Mouse (Mus musculus): ENCODE measurements around the gene Litaf. TPM values are rescaled to one million over a fixed set of nuclear protein-coding genes. Genes with fewer than 3 reads are reported as not detected.
A peak's percentile ranks its signal among the peaks of the same experiment; 100 is the strongest.
"Not testable (repeated sequence)": the region's sequence is repeated elsewhere in the genome, so short reads cannot be mapped to it uniquely, and the experiment has no call there.

The Litaf gene
- total RNA-seq, 2 experiments from 2014 or later: 12.2 to 15.0 TPM

DNA sequence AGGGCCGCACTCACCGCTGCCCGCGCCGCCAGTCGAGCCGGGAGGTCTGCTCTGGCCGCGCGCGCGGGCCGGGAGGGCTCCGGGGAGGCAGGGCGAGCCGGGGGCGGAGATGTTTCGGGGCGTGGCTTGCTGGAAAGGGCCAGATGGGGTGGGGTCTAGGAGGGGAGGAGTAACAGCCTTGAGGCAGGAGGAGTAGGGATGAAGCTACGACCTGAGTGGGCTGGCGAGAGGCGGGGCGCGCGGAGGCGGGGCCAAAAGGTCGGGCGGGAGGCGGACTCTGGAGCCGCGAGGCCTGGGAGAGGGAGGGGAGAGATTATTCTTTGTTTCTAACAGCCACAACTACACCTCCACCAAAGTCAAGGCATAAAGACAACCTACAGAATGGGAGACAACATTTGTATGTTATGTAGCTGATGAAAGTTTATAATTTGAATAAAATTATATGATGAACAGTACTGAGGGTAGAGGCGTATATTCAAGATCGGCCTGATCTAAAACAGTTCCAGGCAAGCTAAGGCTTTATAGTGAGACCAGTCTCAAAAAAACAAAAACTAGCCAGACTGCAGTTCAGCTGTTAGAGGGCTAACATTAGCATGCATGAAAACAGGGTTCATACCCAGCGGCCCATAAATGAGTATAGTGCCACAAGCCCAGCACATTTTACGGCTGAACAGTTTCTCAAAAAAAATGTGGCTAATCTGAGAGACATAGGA, 72.8 kb downstream of the Litaf start:
- peak; percentile 69 to 86 for DNase-seq (ENCODE audit: low spot score in 2 of 2)

DNA sequence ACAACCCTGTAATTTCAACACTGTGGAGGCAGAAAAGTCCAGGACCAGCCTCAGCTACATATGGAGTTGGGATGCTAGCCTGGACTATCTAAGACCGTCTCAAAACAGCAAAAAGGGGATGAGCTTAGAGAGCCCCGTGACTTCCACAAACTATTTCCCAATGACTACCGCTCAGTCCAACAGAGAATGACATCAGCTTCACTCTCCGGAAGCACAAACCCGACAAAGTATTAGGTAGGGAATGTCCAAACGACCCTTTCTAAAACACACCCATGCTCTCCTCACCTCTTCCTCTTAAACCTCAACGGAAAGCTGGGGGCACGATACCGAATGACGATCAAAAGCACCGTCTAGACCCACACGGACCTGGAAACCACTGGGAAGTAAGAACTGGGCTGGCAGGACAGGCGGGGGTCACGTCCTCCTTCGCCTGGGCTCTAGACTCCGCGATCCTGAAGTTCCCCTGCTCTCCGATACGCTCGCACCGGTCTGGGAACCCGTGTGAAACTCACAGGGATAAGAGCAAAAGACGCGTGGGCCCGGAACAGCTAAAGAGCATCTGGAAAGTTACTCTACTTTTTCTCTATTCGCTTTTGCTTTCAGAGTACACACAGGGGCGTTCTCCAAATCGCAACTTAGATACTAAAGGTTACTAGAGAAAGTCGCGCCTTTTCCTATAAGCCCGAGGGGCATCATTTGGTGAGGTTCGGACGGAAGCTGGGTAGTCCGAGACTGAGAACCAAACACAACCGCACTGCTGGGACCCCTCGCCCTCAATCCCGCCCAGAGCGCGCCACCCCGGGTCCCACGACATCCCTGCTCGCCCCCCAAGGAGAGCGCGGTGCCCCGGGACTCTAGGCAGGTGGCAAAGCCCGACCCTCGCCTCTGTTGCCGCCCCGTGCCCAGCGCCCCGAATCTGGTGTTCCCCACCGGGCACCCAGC, 73.6 kb downstream of the Litaf start:
- DNase-seq (ENCODE audit: low spot score in 2 of 2): no peak

DNA sequence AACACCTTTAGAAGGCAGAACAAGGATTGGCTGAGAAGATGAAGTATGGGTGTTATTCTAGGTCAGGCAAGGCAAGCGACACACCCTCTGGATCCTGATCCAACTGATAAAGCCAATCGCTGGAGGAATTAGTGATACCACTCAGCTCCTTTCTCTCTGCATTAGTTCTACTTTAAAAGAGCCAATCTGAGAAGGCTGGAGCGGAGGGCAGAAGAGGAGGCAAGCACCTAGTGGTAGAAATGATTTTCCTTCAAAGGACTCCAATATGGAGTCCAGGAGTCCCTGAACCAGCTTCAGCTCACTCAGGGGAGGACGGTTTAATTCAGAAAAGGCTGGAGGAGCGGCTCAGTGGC, 74.2 kb downstream of the Litaf start:
- DNase-seq (ENCODE audit: low spot score in 2 of 2): no peak

DNA sequence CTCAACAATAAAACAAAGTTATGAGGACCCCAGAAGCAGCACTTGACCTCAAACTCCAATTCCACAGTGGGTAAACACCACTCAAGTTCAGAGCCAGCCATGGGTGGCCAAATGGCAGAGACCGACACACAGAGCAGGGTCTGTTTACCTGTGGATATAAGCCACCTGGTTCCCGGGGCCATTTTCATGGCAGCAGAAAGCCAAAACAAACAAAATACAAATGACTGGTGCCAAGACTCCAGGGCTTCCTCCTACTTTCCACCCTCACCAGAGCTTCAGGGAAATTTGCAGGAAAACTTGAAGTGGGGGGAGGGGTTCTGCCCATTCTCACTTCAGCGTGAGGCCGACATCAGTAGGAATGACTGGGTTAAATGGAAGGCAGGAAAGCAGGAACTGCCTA, 75.2 kb downstream of the Litaf start:
- DNase-seq (ENCODE audit: low spot score in 2 of 2): no peak

DNA sequence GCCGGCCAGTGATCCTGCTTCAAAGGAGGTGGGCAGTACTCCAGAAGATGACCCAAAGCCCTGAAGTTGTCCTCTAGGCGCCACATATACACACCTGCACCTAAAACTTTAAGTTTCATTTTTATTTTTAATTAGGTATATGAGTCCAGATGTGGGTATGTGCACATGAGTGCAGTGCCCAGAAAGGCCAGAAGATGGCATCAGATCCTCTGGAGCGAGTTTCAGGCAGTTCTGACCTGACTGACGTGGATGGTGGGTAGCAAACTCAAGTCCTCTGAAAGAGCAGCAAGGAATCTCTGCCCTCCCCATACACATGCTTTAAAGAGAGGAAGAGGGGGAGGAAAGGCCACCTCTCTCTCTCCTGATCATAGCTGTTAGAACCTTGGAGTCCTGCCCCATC, 76.1 kb downstream of the Litaf start:
- DNase-seq (ENCODE audit: low spot score in 2 of 2): no peak

DNA sequence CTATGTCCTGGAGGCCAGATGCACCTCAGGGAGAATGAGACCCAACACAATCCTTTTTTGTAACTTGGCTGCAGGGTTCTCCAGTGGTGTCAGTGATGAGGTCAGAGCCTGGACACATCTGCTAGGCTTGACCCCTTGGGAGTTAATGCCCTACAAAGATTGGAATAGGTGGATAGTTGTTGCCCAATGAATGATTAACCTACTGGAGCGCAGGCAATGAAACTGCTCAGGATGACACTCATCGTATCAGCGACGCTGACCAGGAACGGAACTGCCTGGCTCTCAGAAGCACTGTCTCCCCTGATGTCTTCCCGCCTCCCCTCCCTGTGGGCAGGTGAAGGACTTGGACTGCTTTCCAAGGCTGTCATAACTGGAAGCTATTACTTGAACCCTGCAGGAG, 76.6 kb downstream of the Litaf start:
- DNase-seq (ENCODE audit: low spot score in 2 of 2): no peak

DNA sequence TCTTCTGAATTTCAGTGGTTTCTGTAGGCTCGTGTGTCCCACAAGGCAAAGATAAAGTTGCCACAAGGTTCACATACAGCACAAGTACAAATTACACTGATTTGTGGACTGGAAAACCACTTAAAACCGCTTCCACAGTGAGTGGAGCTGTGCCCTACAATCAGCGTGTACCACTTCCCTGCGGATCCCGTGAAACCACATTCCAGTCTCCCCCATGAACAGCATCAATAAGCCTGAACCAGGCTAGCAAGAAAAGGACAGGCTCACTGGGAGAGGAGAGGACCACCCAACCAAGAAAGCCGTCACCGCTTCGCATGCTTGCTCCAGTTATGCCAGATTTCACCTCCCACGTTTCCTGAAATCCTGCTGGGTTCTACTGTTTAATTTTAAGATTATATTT, 77.7 kb downstream of the Litaf start:
- DNase-seq (ENCODE audit: low spot score in 2 of 2): no peak

DNA sequence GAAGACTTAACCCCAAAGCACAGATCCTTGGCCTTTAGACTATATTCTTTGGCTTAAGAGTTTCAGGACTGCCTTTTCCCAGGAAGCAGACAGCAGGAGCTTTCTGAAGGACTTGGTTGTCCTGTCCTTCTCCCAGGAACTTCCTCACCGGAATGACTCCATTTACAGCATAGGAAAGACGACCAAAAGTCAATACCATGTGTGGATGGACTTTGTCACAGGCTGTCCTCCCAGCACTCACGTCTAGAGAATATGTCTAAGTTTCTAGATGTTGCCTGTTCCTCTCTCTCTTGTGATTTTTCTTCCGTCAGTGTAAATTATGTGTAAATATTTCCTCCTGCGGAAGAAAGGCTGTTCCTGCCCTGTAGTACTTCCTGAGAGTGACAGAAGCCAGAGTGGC, 81.4 kb downstream of the Litaf start:
- DNase-seq (ENCODE audit: low spot score in 2 of 2): no peak

DNA sequence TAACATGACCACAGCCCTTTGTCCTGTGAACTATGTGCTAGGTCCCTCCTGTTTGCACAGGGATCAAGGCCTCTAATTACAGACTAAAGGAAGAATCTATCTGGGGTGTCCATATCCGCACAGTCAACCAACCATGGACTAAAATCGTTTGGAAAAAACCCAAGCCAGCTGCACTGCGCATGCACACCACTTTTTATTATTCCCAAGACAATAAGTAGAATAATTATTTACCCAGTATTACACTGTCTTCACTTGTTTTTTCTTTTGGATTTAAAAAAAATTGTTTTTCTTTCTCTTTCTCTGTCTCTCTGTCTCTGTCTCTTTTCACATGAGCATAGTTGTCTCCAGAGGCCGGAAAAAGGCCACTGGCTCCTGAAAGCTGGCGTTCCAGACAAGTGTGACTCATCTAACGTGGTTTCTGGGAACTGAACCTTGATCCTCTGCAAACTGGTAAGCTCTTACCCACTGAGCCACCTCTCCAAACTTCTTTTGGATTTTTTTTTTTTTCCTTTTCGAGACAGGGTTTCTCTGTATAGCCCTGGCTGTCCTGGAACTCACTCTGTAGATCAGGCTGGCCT, 84.4 kb downstream of the Litaf start:
- no peak for DNase-seq (ENCODE audit: low spot score in 2 of 2)

DNA sequence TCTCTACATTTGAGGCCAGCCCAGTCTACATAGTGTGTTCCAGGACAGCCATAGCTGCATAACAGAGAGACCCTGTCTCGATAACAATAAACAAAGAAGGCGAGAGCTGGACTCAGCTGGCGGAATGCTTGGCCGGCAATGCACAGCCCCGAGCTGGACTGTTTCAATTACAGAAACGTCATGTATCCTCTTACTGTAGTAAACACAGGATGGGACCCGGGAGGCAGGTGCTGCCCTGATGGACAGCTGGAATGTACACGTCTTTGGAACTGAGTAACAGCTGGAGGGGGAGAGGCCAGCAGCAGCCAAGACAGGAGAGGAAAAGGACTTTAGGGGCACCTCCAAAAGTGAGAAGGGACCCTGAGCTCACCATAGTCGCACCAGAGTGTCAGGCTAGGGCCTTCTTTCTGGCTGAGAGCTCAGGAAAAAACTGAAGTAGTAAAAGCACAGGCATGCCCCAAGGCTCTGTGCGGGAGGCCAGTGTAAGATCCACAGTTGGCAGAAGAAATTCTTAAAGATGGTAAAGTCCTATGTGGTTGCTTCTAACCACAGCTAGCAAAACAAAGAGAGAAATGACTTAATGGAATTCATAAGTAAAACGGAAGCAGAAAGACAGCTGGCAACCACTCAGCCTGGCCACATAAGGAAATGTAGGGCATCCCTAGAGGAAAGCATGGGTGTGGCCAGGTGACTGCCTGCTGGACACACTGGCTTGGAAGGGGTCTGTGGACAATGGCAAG, 86.7 kb downstream of the Litaf start:
- no peak for DNase-seq (ENCODE audit: low spot score in 2 of 2)

DNA sequence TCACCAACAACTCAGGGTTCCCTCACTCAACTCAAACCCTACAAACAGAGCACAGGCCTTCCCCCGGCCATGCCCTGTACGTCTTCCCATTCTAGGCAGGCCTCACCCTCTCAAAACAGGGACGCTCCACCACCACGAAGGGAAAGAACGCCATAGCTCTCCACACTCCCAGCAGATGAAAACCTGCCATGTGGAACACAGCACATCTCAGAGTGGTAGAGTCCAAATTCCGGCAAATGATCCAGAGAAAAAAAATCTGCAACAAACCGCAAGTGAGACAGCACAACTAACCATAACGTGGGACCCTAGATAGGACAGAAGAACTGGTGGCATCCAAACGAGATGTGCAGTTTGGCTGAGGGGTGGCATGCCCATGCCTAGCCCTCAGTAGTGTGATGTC, 88.1 kb downstream of the Litaf start:
- DNase-seq (ENCODE audit: low spot score in 2 of 2): no peak

DNA sequence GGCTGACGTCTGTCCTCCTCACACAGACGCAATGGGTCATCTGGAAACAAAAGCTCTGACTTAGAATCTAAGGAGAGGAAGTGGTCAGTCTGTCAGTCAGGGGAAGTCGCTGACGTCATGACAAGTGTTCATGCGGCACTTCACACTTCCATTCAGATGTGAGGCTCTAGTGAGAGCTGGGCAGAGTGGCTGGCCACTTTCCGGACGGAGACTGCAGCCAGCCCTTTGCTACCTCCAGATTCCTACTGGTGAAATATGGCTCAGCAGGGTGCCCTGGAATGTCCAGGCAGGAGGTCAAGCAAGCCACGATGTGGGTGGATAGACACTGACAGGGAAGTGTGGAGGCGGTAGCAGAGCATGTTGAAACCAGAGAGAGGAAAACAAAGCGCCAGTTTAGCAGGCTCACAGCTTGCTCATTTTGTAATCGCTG, 89.7 kb downstream of the Litaf start:
- no peak for DNase-seq (ENCODE audit: low spot score in 2 of 2)

DNA sequence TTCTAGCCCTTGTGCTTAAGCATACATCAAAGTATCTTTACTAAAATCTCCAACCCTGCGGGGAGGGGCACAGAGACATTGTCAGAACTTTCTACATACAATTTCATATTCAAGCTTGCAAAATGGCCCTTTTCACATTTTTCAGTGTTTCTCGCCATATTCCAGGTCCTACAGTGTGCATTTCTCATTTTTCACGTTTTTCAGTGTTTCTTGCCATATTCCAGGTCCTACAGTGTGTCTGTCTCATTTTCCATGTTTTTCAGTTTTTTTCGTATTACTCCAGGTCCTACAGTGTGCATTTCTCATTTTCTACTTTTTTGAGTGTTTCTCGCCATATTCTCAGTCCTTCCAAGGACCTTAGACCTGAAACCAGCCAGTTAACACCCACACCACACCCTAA, 91.0 kb downstream of the Litaf start:
- no peak for DNase-seq (ENCODE audit: low spot score in 2 of 2)

DNA sequence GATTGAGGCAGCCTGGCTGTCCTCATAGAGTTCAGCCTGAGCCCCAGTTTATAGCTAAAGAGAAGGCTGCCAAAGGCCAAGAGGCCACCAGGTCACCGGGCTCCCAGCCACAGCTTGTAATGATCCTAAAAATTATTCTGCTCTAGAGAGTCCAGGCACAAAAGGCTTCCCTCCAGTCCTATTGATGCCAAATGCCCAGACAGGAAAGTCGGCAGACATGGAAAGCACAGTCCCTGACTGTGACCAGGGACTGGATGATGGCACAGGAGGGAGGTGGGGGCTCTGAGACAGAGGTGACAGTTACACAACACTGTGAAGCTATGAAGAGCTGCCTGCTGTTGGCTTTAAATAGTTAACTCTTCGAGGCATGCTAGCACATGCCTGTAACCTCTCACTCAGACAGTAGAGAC, 91.9 kb downstream of the Litaf start:
- DNase-seq (ENCODE audit: low spot score in 2 of 2): peak in 1 of 2 experiments; percentile 73

DNA sequence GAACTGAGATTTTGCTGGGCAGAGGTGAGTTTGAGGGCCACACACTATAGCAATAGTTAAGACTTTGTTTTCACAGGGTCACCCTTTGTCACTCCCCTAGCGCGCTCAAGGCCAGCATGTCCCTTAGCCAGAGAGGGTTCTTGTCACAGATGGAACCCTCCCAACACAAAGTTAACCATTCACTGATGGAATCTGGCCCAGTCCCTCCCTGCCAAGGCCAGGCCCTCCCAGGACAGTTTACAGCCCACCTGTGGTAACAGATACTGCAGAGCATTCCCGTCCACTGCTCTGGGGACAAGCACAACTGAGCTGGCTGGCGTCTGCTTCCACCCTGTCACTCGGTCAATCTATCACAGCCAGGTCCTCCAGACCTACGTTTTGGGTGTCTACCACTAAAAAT, 93.7 kb downstream of the Litaf start:
- no peak for DNase-seq (ENCODE audit: low spot score in 2 of 2)

DNA sequence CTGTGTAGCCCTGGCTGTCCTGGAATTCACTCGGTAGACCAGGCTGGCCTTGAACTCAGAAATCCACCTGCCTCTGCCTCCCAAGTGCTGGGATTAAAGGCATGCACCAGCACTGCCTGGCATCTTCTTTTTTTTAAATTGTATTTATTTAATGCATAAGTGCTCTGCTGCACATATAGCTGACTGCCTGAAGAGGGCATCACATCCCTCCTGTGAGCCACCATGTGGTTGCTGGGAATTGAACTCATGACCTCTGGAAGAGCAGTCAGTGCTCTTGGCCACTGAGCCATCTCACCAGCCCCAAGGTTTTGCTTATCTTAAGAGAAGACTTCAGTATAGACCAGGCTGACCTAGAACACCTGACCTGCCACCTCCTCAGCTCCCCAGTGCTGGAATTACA, 96.0 kb downstream of the Litaf start:
- not testable (repeated sequence) for DNase-seq (ENCODE audit: low spot score in 2 of 2)

DNA sequence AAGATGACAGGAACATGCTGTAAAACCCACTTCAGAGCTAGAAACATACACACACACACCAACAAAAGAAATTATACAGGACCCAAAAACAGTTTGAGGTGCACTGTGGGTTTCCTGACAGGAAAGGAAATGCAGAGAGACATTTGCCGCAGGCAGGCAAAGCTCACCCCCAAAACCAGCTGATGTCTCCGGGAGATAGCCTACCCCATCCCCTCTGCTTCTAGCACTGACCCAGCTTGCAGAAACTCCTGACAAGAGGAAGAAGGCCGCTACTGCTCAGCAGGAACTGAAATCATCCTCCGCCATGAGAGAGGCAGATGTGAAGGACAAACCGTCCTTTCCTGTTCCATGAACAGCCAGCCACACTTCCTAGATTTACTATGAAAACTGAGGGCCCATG, 96.6 kb downstream of the Litaf start:
- no peak for DNase-seq (ENCODE audit: low spot score in 2 of 2)

DNA sequence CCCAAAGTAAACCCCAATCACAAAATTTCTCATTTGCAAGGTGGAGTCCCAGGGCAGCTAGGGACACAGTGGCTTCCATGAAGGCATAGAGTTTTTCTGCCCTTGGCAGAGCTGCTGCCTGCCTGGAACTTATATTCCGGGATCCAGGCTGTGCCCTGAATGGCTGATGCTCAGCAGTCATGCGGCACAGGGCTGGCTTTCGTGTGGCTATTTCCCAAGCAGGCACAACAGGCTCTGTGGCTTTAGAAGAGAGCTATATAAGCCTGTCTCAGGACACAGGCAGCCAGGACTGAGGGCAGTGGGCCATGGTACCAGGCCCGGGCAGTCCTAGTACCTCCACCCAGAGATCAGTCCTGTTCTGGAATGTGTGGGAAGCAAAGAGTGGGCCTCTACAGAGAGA, 97.7 kb downstream of the Litaf start:
- DNase-seq (ENCODE audit: low spot score in 2 of 2): no peak

DNA sequence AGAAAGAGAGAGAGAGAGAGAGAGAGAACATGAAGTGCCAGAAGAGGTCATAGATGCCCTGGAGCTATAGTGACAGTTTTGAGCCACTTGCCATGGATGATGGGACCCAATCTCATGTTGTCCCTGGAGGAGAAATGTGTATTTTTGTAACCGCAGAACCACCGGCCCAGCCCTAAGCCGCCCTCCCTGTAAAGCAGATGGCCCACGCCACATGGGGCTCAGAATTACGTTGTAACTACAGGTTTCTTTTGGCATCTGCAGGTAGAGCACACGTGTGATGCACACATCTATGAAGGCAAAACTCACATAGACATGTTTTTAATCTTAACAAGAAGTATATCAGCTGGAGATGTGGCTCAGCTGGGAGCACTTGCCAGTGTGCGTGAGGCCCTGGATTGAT, 98.2 kb downstream of the Litaf start:
- DNase-seq (ENCODE audit: low spot score in 2 of 2): no peak

DNA sequence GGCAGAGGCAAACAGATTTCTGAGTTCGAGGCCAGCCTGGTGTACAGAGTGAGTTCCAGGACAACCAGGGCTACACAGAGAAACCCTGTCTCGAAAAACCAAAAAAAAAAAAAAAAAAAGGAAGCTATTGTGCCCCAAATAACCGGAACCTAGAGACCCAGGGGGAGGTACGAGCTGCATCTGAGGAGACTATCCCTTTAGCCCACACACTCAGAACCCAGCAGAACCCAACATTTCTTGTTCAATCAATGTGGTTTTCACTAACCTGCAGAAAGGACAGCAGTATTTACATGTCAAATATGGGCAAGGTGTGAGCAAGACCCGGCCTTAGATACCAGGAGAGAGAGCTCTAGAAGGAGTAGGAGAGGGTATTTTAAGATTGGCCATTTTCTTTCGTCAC, 98.9 kb downstream of the Litaf start:
- no peak for DNase-seq (ENCODE audit: low spot score in 2 of 2)

DNA sequence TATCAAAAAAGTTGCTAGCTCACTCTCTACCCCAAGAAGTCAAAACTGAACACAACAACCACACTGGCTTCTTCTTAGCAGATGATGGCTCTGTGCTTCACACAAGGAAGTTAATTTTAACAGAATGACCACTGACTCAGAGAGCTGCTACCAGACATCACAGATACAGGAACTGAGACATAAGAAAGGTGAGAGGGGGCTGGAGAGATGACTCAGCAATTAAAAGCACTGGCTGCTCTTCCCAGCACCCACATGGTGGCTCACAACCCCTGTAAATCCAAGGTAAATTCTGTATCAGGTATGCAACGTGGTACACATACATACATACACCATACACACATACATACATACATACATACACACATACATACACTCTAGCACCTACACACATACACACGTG, 100.9 kb downstream of the Litaf start:
- DNase-seq (ENCODE audit: low spot score in 2 of 2): no peak

DNA sequence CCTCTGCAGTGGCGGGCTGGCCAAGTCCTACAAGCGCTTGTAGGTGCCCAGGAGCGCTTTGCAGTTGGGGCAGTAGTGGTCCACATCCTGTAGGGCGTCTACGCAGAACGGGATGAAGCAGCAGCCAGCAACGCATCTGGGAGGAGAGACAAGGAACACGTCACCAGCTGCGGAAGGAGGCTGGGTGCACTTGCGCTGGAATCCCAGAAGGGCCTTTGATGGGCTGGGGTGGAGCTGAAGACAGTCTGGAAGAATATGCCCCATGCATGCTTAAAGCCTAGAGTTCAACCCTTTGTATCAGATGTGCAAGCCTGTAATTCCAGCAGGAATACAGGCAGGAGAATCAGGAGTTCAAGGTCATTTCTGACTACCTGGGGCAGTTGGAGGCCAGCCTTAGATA, 105.0 kb downstream of the Litaf start:
- DNase-seq (ENCODE audit: low spot score in 2 of 2): no peak
